Mouse (Mus musculus) cerebellum, adult (tissue): ENCODE data around the gene Cyp11a1.
A peak's percentile ranks its signal among the peaks of the same experiment; 100 is the strongest.

Experiments used
- ATAC-seq: cut with Nextera tagmentation; 2 replicates; pipeline ENCODE4 v1.9.2; 2017; ENCODE audit warnings: mild to moderate bottlenecking, moderate library complexity, mixed read lengths; ENCODE audit not compliant: insufficient number of reproducible peaks, low FRiP score, low TSS enrichment

Gene Cyp11a1

GRCm38 (mm10) chr9:57972141-57972591 lies 34.0 kb upstream of the Cyp11a1 start:
- no peak for ATAC-seq

GRCm38 (mm10) chr9:57972776-57973439 lies 33.3 kb upstream of the Cyp11a1 start:
- no peak for ATAC-seq

- ATAC-seq = no peak
Measured at GRCm38 (mm10) chr9:57973440-57974066, 32.7 kb upstream of the Cyp11a1 start.

GRCm38 (mm10) chr9:57974221-57974620 lies 32.0 kb upstream of the Cyp11a1 start:
- no peak for ATAC-seq

GRCm38 (mm10) chr9:57975200-57975821 lies 30.9 kb upstream of the Cyp11a1 start:
- no peak for ATAC-seq

- ATAC-seq = no peak
Measured at GRCm38 (mm10) chr9:57978025-57978424, 28.2 kb upstream of the Cyp11a1 start.

GRCm38 (mm10) chr9:57978858-57979257 lies 27.4 kb upstream of the Cyp11a1 start:
- no peak for ATAC-seq

- no peak for ATAC-seq
Measured at GRCm38 (mm10) chr9:57980570-57980969, 25.6 kb upstream of the Cyp11a1 start.

GRCm38 (mm10) chr9:57985304-57985703 lies 20.9 kb upstream of the Cyp11a1 start:
- no peak for ATAC-seq

GRCm38 (mm10) chr9:57986293-57986692 lies 19.9 kb upstream of the Cyp11a1 start:
- ATAC-seq = no peak

- no peak for ATAC-seq
Measured at GRCm38 (mm10) chr9:57988098-57988497, 18.1 kb upstream of the Cyp11a1 start.

GRCm38 (mm10) chr9:57989309-57989708 lies 16.9 kb upstream of the Cyp11a1 start:
- ATAC-seq = no peak

- peak; percentile 53; the same call in 1 of the 2 replicates for ATAC-seq
Measured at GRCm38 (mm10) chr9:57990438-57991110, 15.6 kb upstream of the Cyp11a1 start.

- ATAC-seq = no peak
Measured at GRCm38 (mm10) chr9:57992060-57992459, 14.2 kb upstream of the Cyp11a1 start.

- no peak for ATAC-seq
Measured at GRCm38 (mm10) chr9:57992781-57993591, 13.2 kb upstream of the Cyp11a1 start.

GRCm38 (mm10) chr9:57995282-57995681 lies 10.9 kb upstream of the Cyp11a1 start:
- no peak for ATAC-seq

- ATAC-seq = no peak; the same call in none of the 2 replicates
Measured at GRCm38 (mm10) chr9:57997511-57998031, 8.6 kb upstream of the Cyp11a1 start.

- peak; percentile 79 for ATAC-seq
Measured at GRCm38 (mm10) chr9:57998032-57998659, 8.1 kb upstream of the Cyp11a1 start.

- no peak for ATAC-seq
Measured at GRCm38 (mm10) chr9:57998685-57999084, 7.5 kb upstream of the Cyp11a1 start.
